8 mouse cellular contexts compared by ENCODE assay signal in genomic region chr12:8913701-8914340, GRCm38 (mm10). TPM values are rescaled to one million over a fixed set of nuclear protein-coding genes. Genes with fewer than 3 reads are reported as not detected.
DNase-seq lines count a peak whose midpoint lies in the region; ATAC-seq and TF ChIP-seq lines count a peak whose summit lies in the region.

No protein-coding gene starts in this region.

- no peak overlapping the region for H3K4me2 ChIP-seq in intestine, embryonic 15.5 days (replicated peaks)
- no peak overlapping the region for H3K4me2 ChIP-seq in stomach, postnatal 0 days (replicated peaks; ENCODE audit: low read depth)

- no peaks in the 10 kb centered on the region for H3K36me3 ChIP-seq in intestine, embryonic 15.5 days
- H3K36me3 ChIP-seq in stomach, postnatal 0 days (ENCODE audit: control insufficient read depth, insufficient read depth, low read length) = no peaks in the 10 kb centered on the region

- ATAC-seq in Patski = peak; percentile 44
- peak; percentile 10; the same call in 1 of the 2 replicates for ATAC-seq in intestine, embryonic 15.5 days
- ATAC-seq in stomach, postnatal 0 days (ENCODE audit: low FRiP score, low TSS enrichment) = peak; percentile 38; the same call in 1 of the 2 replicates

- peak overlapping the region; percentile 66 for H3K27ac ChIP-seq in intestine, embryonic 15.5 days
- H3K27ac ChIP-seq in stomach, postnatal 0 days (replicated peaks) = peak overlapping the region; percentile 84
- H3K27ac ChIP-seq in left cerebral cortex, adult 2 months = no peak overlapping the region

- H3K4me1 ChIP-seq in intestine, embryonic 15.5 days (replicated peaks) = peaks cover 21% of the 10 kb centered on the region
- H3K4me1 ChIP-seq in stomach, postnatal 0 days (replicated peaks; ENCODE audit: control insufficient read depth, insufficient read depth) = peaks cover 14% of the 10 kb centered on the region

- 65% methylated on average over 9 of the region's 9 CpGs for WGBS in intestine, embryonic 15.5 days
- 66% methylated on average over 9 of the region's 9 CpGs for WGBS in stomach, postnatal 0 days

- H3K27me3 ChIP-seq in Patski = no peaks in the 10 kb centered on the region
- H3K27me3 ChIP-seq in intestine, embryonic 15.5 days (replicated peaks) = no peaks in the 10 kb centered on the region
- H3K27me3 ChIP-seq in stomach, postnatal 0 days (ENCODE audit: control insufficient read depth, insufficient read depth, low read length) = no peaks in the 10 kb centered on the region

- in situ Hi-C loops in Patski (cut with MboI; ENCODE audit: low pct_unique_long_range_greater_than_20kb) = no loop called here

- DNase-seq in heart, adult 11 months = peak; percentile 90
- DNase-seq in heart, adult 8-10 months (ENCODE audit: low spot score) = no peak
- peak; percentile 61 for DNase-seq in Patski (ENCODE audit: low read depth, low spot score)
- DNase-seq in embryo, embryonic 11 days = peak; percentile 81
- DNase-seq in stomach, postnatal 0 days (ENCODE audit: low spot score) = no peak
- DNase-seq in layer of hippocampus, adult 11-12 months (ENCODE audit: low spot score) = no peak
- no peak for DNase-seq in left cerebral cortex, adult 2 months (ENCODE audit: extremely low spot score in 1 of 2, low spot score in 2 of 2)

- no peaks in the 10 kb centered on the region for H3K9me3 ChIP-seq in intestine, embryonic 15.5 days
- no peaks in the 10 kb centered on the region for H3K9me3 ChIP-seq in stomach, postnatal 0 days (ENCODE audit: control insufficient read depth, low read length)

- CTCF ChIA-PET in Patski (lab: Charles Lee) = interaction anchor here (1.0 to 2.4 kb wide), 2 partner anchors 13 to 56 kb away, joined by 4 to 14 read pairs; no protein-coding TSS in a partner anchor

- no peak for TF ChIP-seq CTCF in Patski (IDR thresholded peaks at IDR 0.05)
- peak; percentile 42; the same call in 1 of the 2 replicates for TF ChIP-seq CTCF in stomach, postnatal 0 days (IDR thresholded peaks at IDR 0.05; ENCODE audit: low read depth)
- no peak for TF ChIP-seq CTCF in left cerebral cortex, adult 2 months (IDR thresholded peaks at IDR 0.05)

- intact Hi-C loops in left cerebral cortex, adult 2 months (cut with DNase I) = no loop called here

- H3K4me3 ChIP-seq in intestine, embryonic 15.5 days (replicated peaks) = no peak overlapping the region
- H3K4me3 ChIP-seq in stomach, postnatal 0 days (ENCODE audit: low read depth, low read length) = no peak overlapping the region
- H3K4me3 ChIP-seq in left cerebral cortex, adult 2 months = no peak overlapping the region

- no peak overlapping the region for H3K9ac ChIP-seq in intestine, embryonic 15.5 days
- H3K9ac ChIP-seq in stomach, postnatal 0 days (ENCODE audit: low read length) = no peak overlapping the region

- POLR2A ChIA-PET in Patski (lab: Charles Lee) = interaction anchor here (0.6 kb wide), 1 partner anchor 88 kb away, joined by 9 read pairs; no protein-coding TSS in a partner anchor

- TF ChIP-seq EP300 in stomach, postnatal 0 days (optimal IDR thresholded peaks at IDR 0.05) = no peak

RNA-seq across cellular contexts. Expression of gene Laptm4a, which starts 7.6 kb away (rescaled TPM):
- 100 to 1,000 TPM; 393 to 413 (median 400) TPM for total RNA-seq in heart, adult 8-10 months (2022)
- polyA plus RNA-seq in Patski (2021) = 550 TPM
- polyA plus RNA-seq in intestine, embryonic 15.5 days (2015; fragmentation: Nextera tagmentation; extraction: Ambion mirVana) = 249 and 294 TPM in 2 replicates
- 299 and 327 TPM in 2 replicates for polyA plus RNA-seq in stomach, postnatal 0 days (2015; fragmentation: Nextera tagmentation; extraction: Ambion mirVana)
- total RNA-seq in left cerebral cortex, adult 2 months (2021) = 100 to 1,000 TPM; 166 to 168 TPM

RNA-seq across cellular contexts. Expression of gene Matn3, which starts 33.9 kb away (rescaled TPM):
- total RNA-seq in heart, adult 8-10 months (2022) = not detected
- 0.17 TPM for polyA plus RNA-seq in Patski (2021)
- 0.11 and 0.13 TPM in 2 replicates for polyA plus RNA-seq in intestine, embryonic 15.5 days (2015; fragmentation: Nextera tagmentation; extraction: Ambion mirVana)
- polyA plus RNA-seq in stomach, postnatal 0 days (2015; fragmentation: Nextera tagmentation; extraction: Ambion mirVana) = 0.18 and 0.27 TPM in 2 replicates
- total RNA-seq in left cerebral cortex, adult 2 months (2021) = under 1 TPM in 1 of 2 experiments, not detected in 1; 0.12 TPM

RNA-seq across cellular contexts. Expression of gene Wdr35, which starts 59.9 kb away (rescaled TPM):
- 10 to 100 TPM; 10.8 to 12.8 (median 11.6) TPM for total RNA-seq in heart, adult 8-10 months (2022)
- 41.7 TPM for polyA plus RNA-seq in Patski (2021)
- polyA plus RNA-seq in intestine, embryonic 15.5 days (2015; fragmentation: Nextera tagmentation; extraction: Ambion mirVana) = 9.9 and 11.6 TPM in 2 replicates
- 3.9 and 4.8 TPM in 2 replicates for polyA plus RNA-seq in stomach, postnatal 0 days (2015; fragmentation: Nextera tagmentation; extraction: Ambion mirVana)
- 10 to 100 TPM; 43.2 to 45.0 TPM for total RNA-seq in left cerebral cortex, adult 2 months (2021)

Comparison
In these comparisons a context has a peak if more than half of its experiments do, and no peak if none do; other contexts are left out.
1. DNase-seq: peak in heart, adult 11 months (single experiment), Patski (single experiment) and embryo, embryonic 11 days (single experiment); none in heart, adult 8-10 months (single experiment), stomach, postnatal 0 days (single experiment), layer of hippocampus, adult 11-12 months (single experiment) and left cerebral cortex, adult 2 months (0 of 2).
2. Peak in every context shown above with its lines, with median percentiles within 50 percentile points of each other: ATAC-seq.